Mouse (Mus musculus): ENCODE results near the gene Fam83g. TPM values are rescaled to one million over a fixed set of nuclear protein-coding genes. Genes with fewer than 3 reads are reported as not detected.

Fam83g gene
- polyA plus RNA-seq, 1 experiment from 2014 or later, result 0.24 TPM

DNA sequence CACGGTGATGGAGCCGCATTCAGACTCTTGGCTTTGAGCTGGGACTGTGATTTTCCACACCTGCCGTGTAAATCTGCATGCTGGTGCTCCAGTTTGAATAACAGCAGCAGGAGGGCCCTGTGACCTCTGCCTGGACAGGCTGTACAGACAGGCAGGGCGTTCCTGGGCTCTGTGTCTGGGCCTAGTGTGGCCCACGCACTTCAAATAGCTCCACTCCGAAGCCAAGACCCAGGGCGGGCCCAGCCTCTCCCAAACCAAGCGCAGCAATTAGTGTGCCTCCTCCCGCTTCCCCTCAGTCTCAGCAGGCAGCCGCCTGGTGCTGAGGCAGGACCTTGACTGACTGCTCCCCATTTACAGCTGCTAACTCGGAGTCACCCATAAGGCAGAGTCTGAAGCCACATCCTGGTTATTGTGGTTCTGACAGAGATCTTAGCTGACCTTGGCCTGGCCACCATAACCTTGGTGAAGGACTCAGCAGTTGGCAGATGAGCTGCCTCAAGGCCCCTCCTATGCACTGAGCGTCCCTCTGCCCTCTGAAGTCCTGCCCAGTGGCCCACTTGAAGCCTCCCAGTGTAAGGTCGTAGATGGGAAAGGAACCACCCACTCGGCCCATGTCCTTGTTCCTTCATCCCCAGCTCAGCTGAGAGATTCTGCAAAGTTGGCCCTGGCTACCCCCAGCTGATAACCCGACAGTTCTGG is 29.4 kb downstream of the Fam83g start:
- no peaks in the 10 kb centered on the region for H3K9me3 ChIP-seq
- H3K27me3 ChIP-seq, result 0 out of 2 replicates have a peak, but pooled peaks cover 4% of the 10 kb centered on the region
- H3K4me2 ChIP-seq (replicated peaks), result no peak overlapping the region
- no peak overlapping the region for H3K27ac ChIP-seq
- H3K36me3 ChIP-seq, result no peaks in the 10 kb centered on the region
- H3K4me1 ChIP-seq (replicated peaks), result peaks cover 3% of the 10 kb centered on the region; the same call in 1 of the 2 replicates
- 61% methylated on average over 15 of the region's 15 CpGs for WGBS
- no peak for ATAC-seq
- no peak overlapping the region for H3K4me3 ChIP-seq (replicated peaks)
- no peak overlapping the region for H3K9ac ChIP-seq (replicated peaks)

DNA sequence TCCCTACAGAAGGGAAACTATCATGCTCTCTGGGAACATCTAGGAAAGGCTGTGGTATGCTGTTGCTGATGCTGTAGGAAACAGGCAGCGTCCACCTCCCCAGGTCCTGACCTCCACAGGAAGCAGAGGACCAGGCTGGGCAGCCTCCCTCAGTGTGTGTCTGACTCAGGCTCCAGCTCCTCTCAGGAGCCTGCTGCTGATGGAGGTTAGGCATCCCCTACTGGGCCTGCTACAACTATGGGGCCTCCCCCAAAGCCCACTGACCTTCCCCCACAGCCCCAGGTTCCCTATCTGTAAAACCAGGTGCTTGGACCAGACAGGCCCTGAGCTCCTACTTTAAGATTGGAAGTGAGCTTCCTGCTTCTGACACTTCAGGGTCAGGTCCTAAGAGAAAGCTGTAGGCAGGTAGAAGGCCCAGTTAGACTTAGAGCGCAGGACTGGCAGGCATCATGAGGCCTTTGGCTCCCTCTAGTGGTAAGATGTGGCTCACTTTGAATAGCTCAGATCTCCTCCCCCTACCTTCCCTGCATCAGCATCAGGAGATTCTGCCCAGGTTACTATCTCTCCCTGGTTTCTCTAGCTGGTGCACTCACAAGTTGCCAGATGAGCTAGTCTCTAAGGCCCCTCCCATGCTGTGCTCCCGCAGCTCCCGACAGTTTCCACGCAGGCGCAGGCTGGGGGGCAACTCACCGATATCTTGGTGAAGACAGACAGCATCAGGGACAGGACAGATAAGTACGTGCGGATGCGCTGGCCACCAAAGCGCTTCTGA is 30.6 kb downstream of the Fam83g start:
- ATAC-seq, result peak; percentile 88
- 0 out of 2 replicates have a peak, but pooled peaks cover 4% of the 10 kb centered on the region for H3K27me3 ChIP-seq
- H3K27ac ChIP-seq, result no peak overlapping the region
- no peak overlapping the region for H3K4me2 ChIP-seq (replicated peaks)
- H3K36me3 ChIP-seq, result no peaks in the 10 kb centered on the region
- WGBS, result 47% methylated on average over 11 of the region's 11 CpGs
- no peak overlapping the region for H3K4me3 ChIP-seq (replicated peaks)
- H3K9ac ChIP-seq (replicated peaks), result no peak overlapping the region
- H3K4me1 ChIP-seq (replicated peaks), result peaks cover 3% of the 10 kb centered on the region; the same call in 1 of the 2 replicates
- H3K9me3 ChIP-seq, result no peaks in the 10 kb centered on the region

DNA sequence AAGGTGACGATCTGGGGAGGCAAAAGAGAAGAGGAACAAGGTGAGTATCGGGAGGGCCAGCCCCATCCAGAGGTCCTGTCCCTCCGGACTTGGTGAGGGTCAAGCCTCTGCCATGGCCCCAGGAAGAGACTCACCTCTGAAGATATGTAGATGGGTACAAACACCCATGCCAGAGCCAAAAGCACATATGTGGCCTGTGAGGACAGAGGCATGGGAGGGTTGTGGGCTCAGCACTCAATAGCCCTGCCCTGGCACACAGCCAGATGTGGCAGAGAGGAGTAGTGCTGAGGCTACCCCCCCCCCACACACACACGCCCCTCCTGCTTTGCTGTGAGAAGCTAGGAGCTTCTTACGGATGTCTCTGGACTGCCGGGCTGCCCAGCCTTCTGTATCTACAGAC is 31.2 kb downstream of the Fam83g start:
- Histone ChIP-seq H3K27me3 (0 out of 2 replicates have a peak, but pooled peaks cover 4% of the 10 kb centered on the region), H3K9me3 (no peaks in the 10 kb centered on the region), H3K9ac (replicated peaks) (no peak overlapping the region), H3K4me1 (replicated peaks) (peaks cover 3% of the 10 kb centered on the region; the same call in 1 of the 2 replicates), H3K4me2 (replicated peaks) (no peak overlapping the region), H3K4me3 (replicated peaks) (no peak overlapping the region), H3K36me3 (no peaks in the 10 kb centered on the region), H3K27ac (no peak overlapping the region)
- 69% methylated on average over 6 of the region's 6 CpGs for WGBS
- ATAC-seq, result peak; percentile 37; the same call in 1 of the 2 replicates

DNA sequence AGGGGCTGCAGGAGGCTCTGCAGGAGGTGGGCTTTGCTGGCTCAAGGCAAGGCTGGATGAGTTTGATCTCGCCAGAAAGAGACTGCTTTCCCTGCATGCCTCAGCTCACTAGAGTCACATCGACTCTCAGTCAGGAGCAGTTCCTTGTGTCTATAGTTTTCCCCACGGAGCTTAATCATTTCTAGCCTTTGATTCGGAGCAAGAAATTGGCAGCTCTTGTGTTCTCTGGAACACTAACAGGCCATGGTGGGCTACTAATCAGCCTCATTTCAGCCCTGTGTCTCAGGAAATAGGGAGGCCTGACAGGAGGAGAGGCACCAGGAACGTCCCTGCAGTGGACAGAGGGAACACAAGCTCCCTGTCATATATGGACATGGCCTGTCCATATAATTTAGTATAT is 34.1 kb downstream of the Fam83g start:
- no peak overlapping the region for H3K27ac ChIP-seq
- H3K4me3 ChIP-seq (replicated peaks), result no peak overlapping the region
- peaks cover 3% of the 10 kb centered on the region; the same call in 1 of the 2 replicates for H3K4me1 ChIP-seq (replicated peaks)
- no peaks in the 10 kb centered on the region for H3K9me3 ChIP-seq
- H3K4me2 ChIP-seq (replicated peaks), result no peak overlapping the region
- H3K27me3 ChIP-seq, result 0 out of 2 replicates have a peak, but pooled peaks cover 4% of the 10 kb centered on the region
- H3K9ac ChIP-seq (replicated peaks), result no peak overlapping the region
- H3K36me3 ChIP-seq, result no peaks in the 10 kb centered on the region
- WGBS, result 65% methylated on average over 5 of the region's 5 CpGs
- no peak for ATAC-seq

DNA sequence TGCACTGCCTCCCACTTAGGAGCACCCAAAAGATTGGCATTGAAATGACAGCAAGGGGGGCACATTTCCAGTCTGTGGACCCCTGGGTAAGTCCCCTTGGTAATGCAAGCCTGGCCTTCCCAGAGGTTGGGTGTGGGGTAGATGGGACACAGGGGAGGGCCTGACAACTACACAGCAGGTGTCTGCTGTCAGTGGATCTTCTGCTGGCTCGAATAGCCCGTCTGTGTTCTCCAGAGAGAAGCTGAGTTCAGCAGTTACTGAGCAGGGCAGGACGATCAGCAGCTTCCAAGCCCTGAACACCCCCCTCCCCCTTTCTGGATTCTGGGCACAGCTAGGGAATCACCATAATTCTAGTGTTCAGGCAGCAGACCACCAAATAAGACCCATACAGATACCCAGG is 35.5 kb downstream of the Fam83g start:
- H3K4me2 ChIP-seq (replicated peaks), result no peak overlapping the region
- H3K27me3 ChIP-seq, result no peaks in the 10 kb centered on the region

DNA sequence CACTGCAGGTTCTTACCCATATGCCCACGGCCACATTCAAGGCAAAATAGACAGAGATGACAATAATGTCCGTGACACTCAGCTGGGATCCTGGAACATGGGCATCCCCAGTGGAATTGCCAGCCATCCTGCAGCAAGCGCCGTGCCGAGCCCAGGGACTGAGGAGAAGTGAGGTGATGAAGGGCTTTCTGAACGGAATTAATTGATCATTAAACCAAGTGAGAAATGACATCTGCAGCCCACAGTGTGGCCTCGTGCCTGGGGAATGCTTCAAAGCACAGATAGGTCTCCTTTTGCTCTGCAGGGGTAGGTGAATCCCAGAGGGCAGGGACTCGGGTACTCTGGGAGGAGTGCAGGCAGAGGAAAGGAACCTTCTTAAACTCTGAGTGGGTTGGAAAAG is 35.9 kb downstream of the Fam83g start:
- Histone ChIP-seq H3K27ac (no peak overlapping the region), H3K4me2 (replicated peaks) (no peak overlapping the region), H3K4me3 (replicated peaks) (no peak overlapping the region), H3K9me3 (no peaks in the 10 kb centered on the region), H3K4me1 (replicated peaks) (peaks cover 2% of the 10 kb centered on the region; the same call in 1 of the 2 replicates), H3K27me3 (no peaks in the 10 kb centered on the region), H3K36me3 (no peaks in the 10 kb centered on the region), H3K9ac (replicated peaks) (no peak overlapping the region)
- WGBS, result 69% methylated on average over 8 of the region's 8 CpGs
- no peak for ATAC-seq

More for the DNA sequence above, 35.5 kb downstream of the Fam83g start:
- Histone ChIP-seq H3K9me3 (no peaks in the 10 kb centered on the region), H3K4me1 (replicated peaks) (peaks cover 3% of the 10 kb centered on the region; the same call in 1 of the 2 replicates), H3K27ac (no peak overlapping the region), H3K36me3 (no peaks in the 10 kb centered on the region), H3K9ac (replicated peaks) (no peak overlapping the region), H3K4me3 (replicated peaks) (no peak overlapping the region)
- WGBS, result 61% methylated on average over 3 of the region's 3 CpGs
- ATAC-seq, result no peak

DNA sequence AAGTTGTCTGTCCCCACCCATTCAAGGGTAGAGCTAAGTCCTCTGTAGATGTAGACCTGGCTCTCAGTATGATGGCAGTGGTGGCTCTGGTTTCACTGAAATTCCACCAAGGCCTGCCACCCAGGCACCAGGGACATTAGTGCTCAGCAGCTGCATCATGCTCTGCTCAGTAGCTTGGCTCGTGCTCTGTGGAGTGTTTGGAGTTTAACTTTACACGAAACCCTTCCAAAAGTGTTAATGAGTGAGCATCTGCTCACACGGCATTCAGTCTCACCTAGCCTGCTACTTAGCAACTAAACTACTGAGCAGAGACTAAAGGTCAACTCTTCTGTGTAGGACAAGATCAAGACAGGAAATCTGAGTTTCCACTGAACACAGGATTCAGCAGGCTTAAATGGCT is 36.7 kb downstream of the Fam83g start, which contains the start of gene Slc5a10:
Gene Slc5a10, minus strand, starts transcription at position 191 of the 400 bp plus-strand sequence.
- no peak for ATAC-seq

DNA sequence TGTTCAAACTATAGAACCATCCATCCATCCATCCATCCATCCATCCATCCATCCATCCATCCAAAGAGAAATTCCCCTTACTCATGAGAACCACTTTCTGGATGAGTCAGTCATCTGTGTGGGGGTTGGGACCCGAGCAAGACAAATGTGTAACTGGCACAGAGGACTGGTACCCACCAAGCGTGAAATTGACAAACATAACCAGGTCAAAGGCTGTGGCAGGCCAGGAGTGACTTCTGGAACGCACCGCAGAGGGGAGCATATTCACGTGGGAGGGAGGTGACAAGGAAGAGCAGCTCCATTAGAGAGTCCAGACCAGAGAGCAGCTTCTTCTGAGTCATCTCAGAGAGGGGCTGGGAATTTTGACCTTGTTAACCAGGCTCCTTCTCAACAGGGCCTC is 38.2 kb downstream of the Fam83g start:
- H3K27me3 ChIP-seq, result no peaks in the 10 kb centered on the region
- 67% methylated on average over 5 of the region's 5 CpGs for WGBS
- no peak overlapping the region for H3K27ac ChIP-seq
- H3K4me1 ChIP-seq (replicated peaks), result no peaks in the 10 kb centered on the region
- H3K9me3 ChIP-seq, result no peaks in the 10 kb centered on the region
- H3K4me3 ChIP-seq (replicated peaks), result no peak overlapping the region
- ATAC-seq, result no peak
- no peak overlapping the region for H3K4me2 ChIP-seq (replicated peaks)
- H3K9ac ChIP-seq (replicated peaks), result no peak overlapping the region
- H3K36me3 ChIP-seq, result peaks cover 10% of the 10 kb centered on the region

More for the DNA sequence above, 36.7 kb downstream of the Fam83g start, which contains the start of gene Slc5a10:
- H3K27me3 ChIP-seq, result no peaks in the 10 kb centered on the region
- 90% methylated on average over 3 of the region's 3 CpGs for WGBS
- H3K9me3 ChIP-seq, result no peaks in the 10 kb centered on the region
- no peak within 1 kb of the TSS for H3K4me2 ChIP-seq (replicated peaks)
- no peaks in the 10 kb centered on the region for H3K36me3 ChIP-seq
- H3K9ac ChIP-seq (replicated peaks), result no peak within 1 kb of the TSS
- H3K4me1 ChIP-seq (replicated peaks), result no peaks in the 10 kb centered on the region
- no peak within 1 kb of the TSS for H3K27ac ChIP-seq
- no peak within 1 kb of the TSS for H3K4me3 ChIP-seq (replicated peaks)

DNA sequence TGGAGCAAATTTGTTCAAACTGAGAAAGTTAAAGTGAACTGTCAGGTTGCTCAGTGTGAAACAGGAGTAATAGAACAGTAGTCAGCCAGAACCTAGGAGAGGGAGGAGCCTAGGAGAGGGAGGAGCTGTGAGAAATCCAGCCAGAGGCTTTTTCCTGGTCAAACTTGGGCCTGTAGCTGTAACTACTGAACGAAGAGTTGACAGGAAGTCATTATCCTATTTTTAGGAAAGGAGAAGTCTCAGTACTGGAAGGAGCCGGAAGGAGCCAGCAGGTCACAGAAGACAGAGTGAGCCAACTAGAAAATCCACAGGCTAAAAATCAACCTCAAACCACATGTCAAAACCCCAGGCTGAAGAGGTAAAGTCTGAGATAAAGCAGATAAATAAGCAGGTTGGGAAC is 44.1 kb downstream of the Fam83g start:
- no peak for ATAC-seq
- Histone ChIP-seq H3K27me3 (no peaks in the 10 kb centered on the region), H3K4me3 (replicated peaks) (no peak overlapping the region), H3K4me2 (replicated peaks) (no peak overlapping the region), H3K27ac (no peak overlapping the region), H3K9ac (replicated peaks) (no peak overlapping the region), H3K4me1 (replicated peaks) (no peaks in the 10 kb centered on the region), H3K36me3 (peaks cover 64% of the 10 kb centered on the region), H3K9me3 (no peaks in the 10 kb centered on the region)
- 91% methylated on average over 2 of the region's 2 CpGs for WGBS

DNA sequence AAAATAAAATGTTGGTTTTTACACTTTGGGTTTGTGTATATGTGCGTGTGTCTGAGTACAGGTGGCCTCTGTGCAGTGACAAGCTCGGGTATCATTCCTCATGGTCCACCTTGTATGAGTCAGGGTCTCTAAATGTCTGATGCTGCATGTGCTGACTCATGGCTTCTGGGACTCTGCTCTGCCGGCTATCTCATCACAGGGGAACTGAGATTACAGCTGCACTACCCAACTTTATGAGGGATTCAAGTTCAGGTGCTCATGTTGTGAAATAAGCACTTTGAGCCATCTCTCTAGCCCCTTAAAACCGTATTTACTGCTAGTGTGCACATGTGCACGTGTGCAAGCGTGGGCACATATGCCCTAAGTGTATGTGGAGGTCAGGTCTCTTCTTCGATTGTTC is 48.8 kb downstream of the Fam83g start:
- no peak overlapping the region for H3K9ac ChIP-seq (replicated peaks)
- H3K27ac ChIP-seq, result no peak overlapping the region
- 96% methylated on average over 7 of the region's 7 CpGs for WGBS
- no peaks in the 10 kb centered on the region for H3K4me1 ChIP-seq (replicated peaks)
- H3K4me2 ChIP-seq (replicated peaks), result no peak overlapping the region
- peaks cover 93% of the 10 kb centered on the region for H3K36me3 ChIP-seq
- ATAC-seq, result no peak
- H3K27me3 ChIP-seq, result no peaks in the 10 kb centered on the region
- no peaks in the 10 kb centered on the region for H3K9me3 ChIP-seq
- no peak overlapping the region for H3K4me3 ChIP-seq (replicated peaks)

DNA sequence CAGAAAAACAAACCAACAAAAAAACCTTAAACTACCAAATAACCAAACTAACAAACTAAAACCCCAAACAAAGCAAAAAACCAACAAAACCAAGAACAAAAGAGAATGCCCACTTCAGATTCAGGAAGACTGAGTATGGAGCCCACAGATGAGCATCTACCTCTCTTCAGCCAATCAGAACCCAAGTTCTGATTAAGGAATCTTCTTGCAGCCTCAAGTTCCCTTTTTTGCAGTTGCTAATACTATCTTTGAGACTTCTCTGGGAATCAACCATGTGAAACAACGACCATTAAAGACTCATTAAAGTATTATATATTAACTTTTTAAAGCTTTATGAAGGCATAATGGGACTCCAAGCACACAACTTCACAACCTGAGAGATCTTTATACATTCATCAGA is 53.4 kb downstream of the Fam83g start:
- WGBS, result 93% methylated on average over 1 of the region's 1 CpGs

DNA sequence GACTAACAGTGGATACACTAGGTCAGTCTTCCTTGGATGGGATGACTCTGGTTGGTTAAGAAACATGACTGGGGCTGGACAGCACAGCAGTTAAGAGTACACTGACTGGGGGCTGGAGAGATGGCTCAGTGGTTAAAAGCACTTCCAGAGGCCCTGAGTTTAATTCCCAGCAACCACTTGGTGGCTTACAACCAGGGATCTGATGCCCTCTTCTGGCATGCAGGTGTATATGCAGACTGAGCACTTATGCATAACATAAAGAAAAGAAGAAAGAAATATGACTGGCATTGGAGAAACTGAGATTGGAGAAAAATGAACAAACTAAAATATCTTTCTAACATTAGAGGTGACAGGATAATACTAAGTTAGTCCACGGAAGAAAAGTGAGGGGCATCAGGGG is 56.6 kb downstream of the Fam83g start:
- Histone ChIP-seq H3K36me3 (peaks cover 86% of the 10 kb centered on the region), H3K9ac (replicated peaks) (no peak overlapping the region), H3K27me3 (no peaks in the 10 kb centered on the region), H3K4me2 (replicated peaks) (no peak overlapping the region), H3K4me3 (replicated peaks) (no peak overlapping the region), H3K9me3 (no peaks in the 10 kb centered on the region), H3K27ac (no peak overlapping the region), H3K4me1 (replicated peaks) (no peaks in the 10 kb centered on the region; the same call in 1 of the 2 replicates)
- WGBS, result 97% methylated on average over 1 of the region's 1 CpGs
- ATAC-seq, result no peak

More for the DNA sequence above, 53.4 kb downstream of the Fam83g start:
- H3K4me3 ChIP-seq (replicated peaks), result no peak overlapping the region
- no peaks in the 10 kb centered on the region for H3K27me3 ChIP-seq
- H3K4me2 ChIP-seq (replicated peaks), result no peak overlapping the region
- no peak overlapping the region for H3K9ac ChIP-seq (replicated peaks)
- H3K4me1 ChIP-seq (replicated peaks), result no peaks in the 10 kb centered on the region
- H3K27ac ChIP-seq, result no peak overlapping the region
- peaks cover 95% of the 10 kb centered on the region for H3K36me3 ChIP-seq
- H3K9me3 ChIP-seq, result no peaks in the 10 kb centered on the region
- ATAC-seq, result no peak

All from midbrain, embryonic 13.5 days (tissue).